Mouse (Mus musculus): Measurements from ENCODE around the gene Hbs1l. TPM values are rescaled to one million over a fixed set of nuclear protein-coding genes. Genes with fewer than 3 reads are reported as not detected.

The Hbs1l gene
- polyA plus RNA-seq (2011; ENCODE audit: insufficient read length, low read depth, missing spikeins): 70.0 and 73.6 TPM in 2 replicates

DNA sequence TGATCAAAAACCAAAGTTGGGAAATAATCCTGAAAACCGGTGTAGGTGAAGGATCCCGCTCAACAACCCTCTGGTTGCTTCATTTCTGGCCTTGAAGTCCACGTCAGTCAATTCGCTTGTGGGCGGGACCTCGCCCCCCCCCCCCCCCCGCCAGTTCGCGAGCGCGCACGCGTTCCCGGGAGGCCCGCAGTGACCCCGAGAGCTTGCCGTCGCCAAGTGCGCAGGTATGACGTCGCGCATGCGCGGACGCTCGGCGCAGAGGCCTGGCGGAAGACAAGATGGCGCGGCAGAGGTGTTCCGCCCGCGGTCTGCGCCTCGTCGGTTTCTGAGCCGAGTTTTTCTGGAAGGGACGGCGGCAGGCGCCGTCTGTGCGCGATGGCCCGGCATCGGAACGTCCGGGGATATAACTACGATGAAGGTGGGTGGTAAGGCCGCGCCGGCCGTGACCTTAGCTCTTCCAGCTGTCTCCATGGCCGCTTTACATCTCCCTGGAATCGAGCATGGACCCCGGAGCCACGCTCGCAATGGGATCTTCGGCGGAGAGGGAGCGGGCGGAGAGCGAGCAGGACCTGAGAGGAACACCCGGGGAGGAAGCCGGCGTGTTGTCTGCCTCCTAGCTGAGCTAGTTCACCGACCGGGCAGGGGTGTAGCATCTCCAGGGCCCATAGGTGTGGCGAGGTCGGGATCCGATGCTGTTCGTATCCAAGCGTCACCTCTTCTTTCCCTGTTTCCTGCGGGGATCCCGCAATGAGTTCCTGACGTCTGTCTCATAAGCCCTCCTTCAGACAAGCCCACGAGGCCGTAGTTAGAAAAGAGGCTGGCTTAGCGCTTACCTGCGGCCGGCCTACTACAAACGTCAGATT, at the start of gene Hbs1l:
Hbs1l (plus strand) TSS at position 221 of the 863 bp plus-strand sequence.
- TF ChIP-seq CTCF (IDR thresholded peaks at IDR 0.05; ENCODE audit: borderline replicate concordance, insufficient read depth, low read length): no peak
- TF ChIP-seq POLR2A (IDR thresholded peaks at IDR 0.05; ENCODE audit: low read depth, low read length): peak; percentile 34
- peaks cover 4% of the 10 kb centered on the region; the same call in 1 of the 2 replicates for H3K4me1 ChIP-seq (ENCODE audit: control insufficient read depth, insufficient read depth, low read length)
- H3K27ac ChIP-seq (ENCODE audit: insufficient read depth, low read length): no peak within 1 kb of the TSS
- peak within 1 kb of the TSS; percentile 95 for H3K4me3 ChIP-seq (ENCODE audit: insufficient read depth, low read length)

DNA sequence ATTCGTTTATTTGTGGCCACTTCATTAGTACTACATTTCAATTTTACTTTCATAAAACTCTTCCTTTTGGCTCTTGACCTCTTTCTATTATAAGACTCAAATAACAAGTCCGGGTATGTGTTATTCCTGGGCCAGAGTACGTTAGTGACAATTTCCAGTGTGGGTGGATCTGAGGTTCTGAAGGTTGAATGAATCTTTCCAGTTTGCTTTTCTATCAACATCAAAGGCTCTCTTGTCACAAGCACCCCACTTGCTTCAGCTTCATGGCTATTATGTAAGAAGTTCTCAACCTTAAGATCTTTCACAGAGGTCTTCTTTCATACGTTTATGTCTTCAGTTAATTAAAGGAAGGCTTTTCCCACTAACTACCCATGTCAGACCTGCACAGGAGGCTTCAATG, 47.2 kb upstream of the Hbs1l start:
- no peak overlapping the region for H3K27ac ChIP-seq (ENCODE audit: insufficient read depth, low read length)
- H3K4me3 ChIP-seq (ENCODE audit: insufficient read depth, low read length): no peak overlapping the region
- no peaks in the 10 kb centered on the region for H3K4me1 ChIP-seq (ENCODE audit: control insufficient read depth, insufficient read depth, low read length)
- TF ChIP-seq POLR2A (IDR thresholded peaks at IDR 0.05; ENCODE audit: low read depth, low read length) (no peak), CTCF (IDR thresholded peaks at IDR 0.05; ENCODE audit: borderline replicate concordance, insufficient read depth, low read length) (no peak)

GRCm38 (mm10) chr10:21251881-21252534, 43.8 kb upstream of the Hbs1l start:
- TF ChIP-seq POLR2A (IDR thresholded peaks at IDR 0.05; ENCODE audit: low read depth, low read length): no peak
- no peak for TF ChIP-seq CTCF (IDR thresholded peaks at IDR 0.05; ENCODE audit: borderline replicate concordance, insufficient read depth, low read length)
- no peak overlapping the region for H3K4me3 ChIP-seq (ENCODE audit: insufficient read depth, low read length)
- no peak overlapping the region for H3K27ac ChIP-seq (ENCODE audit: insufficient read depth, low read length)
- H3K4me1 ChIP-seq (ENCODE audit: control insufficient read depth, insufficient read depth, low read length): no peaks in the 10 kb centered on the region

GRCm38 (mm10) chr10:21252800-21253199, 43.0 kb upstream of the Hbs1l start:
- TF ChIP-seq CTCF (IDR thresholded peaks at IDR 0.05; ENCODE audit: borderline replicate concordance, insufficient read depth, low read length): no peak

DNA sequence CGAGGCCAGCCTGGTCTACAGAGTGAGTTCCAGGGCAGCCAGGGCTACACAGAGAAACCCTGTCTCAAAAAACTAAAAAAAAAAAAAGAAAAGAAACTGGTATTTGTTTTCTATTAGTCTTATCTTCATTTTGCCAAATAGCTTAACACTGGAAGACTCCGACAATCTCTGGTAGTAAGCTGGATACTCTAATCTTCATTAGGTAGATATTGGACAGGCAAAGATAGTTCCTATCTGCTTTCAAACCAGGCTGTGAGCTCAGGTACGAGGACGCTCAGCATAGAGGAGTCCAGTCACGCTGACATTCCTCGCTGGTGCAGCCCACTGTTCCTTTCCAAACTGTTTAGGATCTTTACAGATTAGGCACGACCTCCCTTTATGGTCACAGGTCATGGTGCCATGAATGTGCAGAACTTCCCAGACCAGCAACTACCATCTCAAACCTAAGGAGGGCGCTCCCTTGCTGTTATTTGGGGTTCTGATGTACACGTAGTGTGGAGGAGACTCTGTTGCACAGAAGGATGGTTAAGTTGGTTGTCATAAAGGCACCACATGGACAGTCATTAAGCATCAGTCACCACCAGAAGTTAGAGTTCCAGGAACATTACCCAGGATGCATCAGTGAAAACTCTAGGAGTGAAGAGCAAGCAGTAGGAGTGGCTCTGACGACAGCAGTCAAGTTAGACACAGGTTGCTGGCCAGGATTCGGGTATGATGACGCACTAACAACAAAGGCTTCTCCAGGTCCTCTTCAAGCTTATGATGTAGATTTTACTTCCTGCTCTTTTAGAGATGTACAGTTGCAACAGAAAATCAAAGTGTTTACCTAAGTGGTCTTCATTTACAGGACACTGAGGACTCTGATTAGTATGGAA, 41.3 kb upstream of the Hbs1l start:
- no peak overlapping the region for H3K4me3 ChIP-seq (ENCODE audit: insufficient read depth, low read length)
- TF ChIP-seq POLR2A (IDR thresholded peaks at IDR 0.05; ENCODE audit: low read depth, low read length): no peak
- no peak for TF ChIP-seq CTCF (IDR thresholded peaks at IDR 0.05; ENCODE audit: borderline replicate concordance, insufficient read depth, low read length)
- H3K27ac ChIP-seq (ENCODE audit: insufficient read depth, low read length): no peak overlapping the region
- no peaks in the 10 kb centered on the region for H3K4me1 ChIP-seq (ENCODE audit: control insufficient read depth, insufficient read depth, low read length)

More at GRCm38 (mm10) chr10:21252800-21253199, 43.0 kb upstream of the Hbs1l start:
- no peaks in the 10 kb centered on the region for H3K4me1 ChIP-seq (ENCODE audit: control insufficient read depth, insufficient read depth, low read length)
- no peak overlapping the region for H3K27ac ChIP-seq (ENCODE audit: insufficient read depth, low read length)
- H3K4me3 ChIP-seq (ENCODE audit: insufficient read depth, low read length): no peak overlapping the region

DNA sequence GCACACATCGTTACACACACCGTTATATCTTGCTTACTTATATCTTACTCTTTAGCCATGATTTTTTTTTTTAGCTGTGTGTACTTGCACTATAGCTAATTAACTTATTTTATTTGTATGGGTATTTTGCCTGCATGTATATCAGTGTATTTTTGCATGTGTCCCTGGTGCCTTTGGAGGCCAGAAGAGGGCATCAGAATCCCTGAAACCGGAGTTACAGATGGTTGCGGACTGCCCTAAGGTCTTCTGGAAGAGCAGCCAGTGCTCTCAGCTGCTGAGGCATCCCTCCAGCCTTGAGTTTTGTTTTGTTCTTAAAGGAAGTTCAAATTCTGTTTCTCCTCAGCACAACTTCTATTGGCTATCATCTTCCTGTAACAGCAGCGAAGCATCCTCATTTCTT, 38.5 kb upstream of the Hbs1l start:
- H3K4me1 ChIP-seq (ENCODE audit: control insufficient read depth, insufficient read depth, low read length): no peaks in the 10 kb centered on the region
- TF ChIP-seq POLR2A (IDR thresholded peaks at IDR 0.05; ENCODE audit: low read depth, low read length) (no peak), CTCF (IDR thresholded peaks at IDR 0.05; ENCODE audit: borderline replicate concordance, insufficient read depth, low read length) (no peak)
- H3K27ac ChIP-seq (ENCODE audit: insufficient read depth, low read length): no peak overlapping the region
- H3K4me3 ChIP-seq (ENCODE audit: insufficient read depth, low read length): no peak overlapping the region

DNA sequence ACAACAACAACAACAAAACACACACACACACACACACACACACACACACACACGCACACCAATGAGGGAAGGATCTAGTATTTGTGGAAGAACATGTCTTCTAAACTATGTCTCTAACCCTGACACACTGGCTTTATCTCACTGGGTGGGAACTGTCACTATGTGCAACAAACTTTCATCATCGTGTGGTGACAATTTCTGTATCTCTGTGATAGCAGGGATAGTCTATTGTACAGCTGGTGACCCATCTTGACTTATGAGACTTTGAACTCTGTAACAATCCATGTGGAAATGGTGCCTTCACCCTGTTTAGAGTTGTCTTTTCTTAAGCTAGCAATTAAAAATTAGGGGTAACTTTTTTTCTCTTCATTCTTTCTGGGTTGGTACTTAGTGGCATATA, 36.1 kb upstream of the Hbs1l start:
- Histone ChIP-seq H3K4me1 (ENCODE audit: control insufficient read depth, insufficient read depth, low read length) (no peaks in the 10 kb centered on the region), H3K4me3 (ENCODE audit: insufficient read depth, low read length) (no peak overlapping the region)
- TF ChIP-seq CTCF (IDR thresholded peaks at IDR 0.05; ENCODE audit: borderline replicate concordance, insufficient read depth, low read length): no peak

DNA sequence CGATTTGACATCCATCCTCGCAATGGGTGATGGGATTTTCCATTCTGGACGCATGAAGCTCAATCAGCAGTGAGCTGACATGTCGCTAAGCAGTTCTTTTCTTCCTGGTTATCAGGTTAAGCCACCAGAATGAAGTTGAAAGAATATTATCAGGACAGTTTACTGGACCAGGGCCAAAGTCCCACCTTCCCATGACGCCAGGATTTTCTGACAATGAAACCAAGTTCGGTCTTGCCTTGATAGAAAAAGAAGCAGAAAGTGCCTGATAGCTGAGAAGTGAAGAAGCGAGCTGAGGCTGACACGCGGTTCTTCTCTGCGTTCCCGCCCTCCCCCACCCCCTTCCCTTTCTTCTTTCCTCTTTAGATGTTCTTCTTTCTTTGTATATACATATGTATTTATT, 30.6 kb upstream of the Hbs1l start:
- H3K27ac ChIP-seq (ENCODE audit: insufficient read depth, low read length): no peak overlapping the region
- no peak overlapping the region for H3K4me3 ChIP-seq (ENCODE audit: insufficient read depth, low read length)
- no peak for TF ChIP-seq CTCF (IDR thresholded peaks at IDR 0.05; ENCODE audit: borderline replicate concordance, insufficient read depth, low read length)
- TF ChIP-seq POLR2A (IDR thresholded peaks at IDR 0.05; ENCODE audit: low read depth, low read length): no peak
- no peaks in the 10 kb centered on the region for H3K4me1 ChIP-seq (ENCODE audit: control insufficient read depth, insufficient read depth, low read length)

More for the DNA sequence above, 36.1 kb upstream of the Hbs1l start:
- H3K27ac ChIP-seq (ENCODE audit: insufficient read depth, low read length): no peak overlapping the region

GRCm38 (mm10) chr10:21267452-21267851, 28.3 kb upstream of the Hbs1l start:
- Histone ChIP-seq H3K27ac (ENCODE audit: insufficient read depth, low read length) (no peak overlapping the region), H3K4me3 (ENCODE audit: insufficient read depth, low read length) (no peak overlapping the region), H3K4me1 (ENCODE audit: control insufficient read depth, insufficient read depth, low read length) (no peaks in the 10 kb centered on the region)
- no peak for TF ChIP-seq CTCF (IDR thresholded peaks at IDR 0.05; ENCODE audit: borderline replicate concordance, insufficient read depth, low read length)
